Mouse (Mus musculus) thymus, adult 2 months (tissue): ENCODE results near the gene Olfr1048. TPM values are rescaled to one million over a fixed set of nuclear protein-coding genes. Genes with fewer than 3 reads are reported as not detected.
"Not testable (repeated sequence)": the region's sequence is repeated elsewhere in the genome, so short reads cannot be mapped to it uniquely, and the experiment has no call there.

Source experiments
- DNase-seq: peaks from one replicate; pipeline ENCODE4 v3.0.0; 2021
- H3K27ac ChIP-seq: fragments of 200-500 bp; 2 replicates; pipeline ENCODE4 v1.5.1; 2012; ENCODE audit warnings: low read length, control low read depth; ENCODE audit not compliant: control insufficient read depth, insufficient read depth
- H3K27me3 ChIP-seq: fragments of 200-500 bp; 2 replicates; pipeline ENCODE4 v1.6.1; 2012; ENCODE audit warnings: mild to moderate bottlenecking, low read length, moderate library complexity, mixed read lengths; ENCODE audit not compliant: control insufficient read depth, insufficient read depth
- H3K36me3 ChIP-seq: fragments of 200-500 bp; 2 replicates; pipeline ENCODE4 v1.6.1; 2012; ENCODE audit warnings: mild to moderate bottlenecking, low read length, moderate library complexity; ENCODE audit not compliant: control insufficient read depth, insufficient read depth
- H3K4me1 ChIP-seq: fragments of 200-500 bp; replicated peaks from 2 replicates; pipeline ENCODE4 v1.6.1; 2012; ENCODE audit warnings: low read length; ENCODE audit not compliant: control insufficient read depth, insufficient read depth
- H3K4me3 ChIP-seq: fragments of 200-500 bp; 2 replicates; pipeline ENCODE4 v1.5.1; 2012; ENCODE audit warnings: mild to moderate bottlenecking, low read length, control low read depth, moderate library complexity; ENCODE audit not compliant: control insufficient read depth, insufficient read depth
- CTCF ChIP-seq: fragments of 200-500 bp; IDR thresholded peaks from 2 replicates; pipeline ENCODE4 v1.5.1; 2012; ENCODE audit warnings: mild to moderate bottlenecking, control low read depth, low read length, moderate library complexity, borderline replicate concordance; ENCODE audit not compliant: control insufficient read depth, poor library complexity, insufficient read depth; ENCODE audit errors: extremely low read depth
- POLR2A ChIP-seq: fragments of 200-500 bp; IDR thresholded peaks from 2 replicates; pipeline ENCODE4 v1.6.1; 2012; ENCODE audit warnings: mild to moderate bottlenecking, low read length, control low read depth, moderate library complexity; ENCODE audit not compliant: control insufficient read depth, poor library complexity, insufficient read depth; ENCODE audit errors: extremely low read depth
- WGBS: fragments of 180-500 bp; shearing (Covaris S2); methylation state at CpG from one replicate; pipeline ENCODE4 v1.1.7; 2018; 5-methylcytosine and 5-hydroxymethylcytosine counted together
- polyA plus RNA-seq: library from polyadenylated mRNA; depleted of rRNA; stranded (reverse); fragments of >200 nt; gene quantifications from 2 replicates; pipeline ENCODE4 v1.2.3, GENCODE M21; 2012; rRNA removed

Olfr1048 gene
- not detected in 2 replicates for polyA plus RNA-seq

GRCm38 (mm10) chr2:86240189-86240588 is at the start of gene Olfr1048:
Gene Olfr1048 (minus strand): TSS chr2:86240289.
- Histone ChIP-seq H3K27ac (no peak within 1 kb of the TSS), H3K36me3 (no peaks in the 10 kb centered on the region), H3K4me1 (no peaks in the 10 kb centered on the region), H3K27me3 (no peaks in the 10 kb centered on the region), H3K4me3 (no peak within 1 kb of the TSS)
- TF ChIP-seq CTCF = no peak
- TF ChIP-seq POLR2A = no peak
- DNase-seq = no peak

DNA sequence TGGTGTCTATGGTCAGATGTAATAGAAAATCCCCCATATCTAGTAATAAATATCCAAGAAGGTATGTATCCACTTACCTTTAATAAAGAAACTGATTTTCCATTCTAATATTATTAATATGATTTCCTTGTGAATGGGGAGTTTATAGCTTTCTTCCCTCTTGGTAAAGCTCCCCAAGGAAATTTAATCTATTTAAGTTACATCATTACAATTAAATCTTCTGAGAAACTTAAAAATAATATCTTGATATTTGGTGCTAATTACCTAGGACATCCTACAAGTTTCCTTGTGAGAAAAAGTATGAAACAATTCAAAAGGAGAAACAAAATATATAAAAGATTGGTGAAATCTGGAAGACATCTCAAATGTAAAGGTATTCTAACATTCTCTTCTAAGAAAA is 38.9 kb upstream of the Olfr1048 start, which contains the start of gene Olfr1051:
Olfr1051 (minus strand) TSS at position 101 of the 400 bp plus-strand sequence.
- not testable (repeated sequence) for H3K36me3 ChIP-seq, H3K27ac ChIP-seq, H3K27me3 ChIP-seq, H3K4me3 ChIP-seq, H3K4me1 ChIP-seq, DNase-seq

DNA sequence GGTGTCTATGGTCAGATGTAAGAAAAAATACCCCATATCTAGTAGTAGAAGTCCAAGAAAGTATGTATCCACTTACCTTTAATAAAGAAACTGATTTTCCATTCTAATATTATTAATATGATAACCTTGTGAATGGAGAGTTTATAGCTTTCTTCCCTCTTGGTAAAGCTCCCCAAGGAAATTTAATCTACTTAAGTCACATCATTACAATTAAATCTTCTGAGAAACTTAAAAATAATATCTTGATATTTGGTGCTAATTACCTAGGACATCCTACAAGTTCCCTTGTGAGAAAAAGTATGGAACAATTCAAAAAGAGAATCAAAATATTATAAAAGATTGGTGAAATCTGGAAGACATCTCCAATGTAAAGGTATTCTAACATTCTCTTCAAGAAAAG is 18.1 kb upstream of the Olfr1048 start, which contains the start of gene Olfr1049:
Olfr1049 (minus strand) TSS at position 101 of the 400 bp plus-strand sequence.
- not testable (repeated sequence) for H3K4me3 ChIP-seq, H3K36me3 ChIP-seq, H3K27ac ChIP-seq, DNase-seq, H3K27me3 ChIP-seq, H3K4me1 ChIP-seq

DNA sequence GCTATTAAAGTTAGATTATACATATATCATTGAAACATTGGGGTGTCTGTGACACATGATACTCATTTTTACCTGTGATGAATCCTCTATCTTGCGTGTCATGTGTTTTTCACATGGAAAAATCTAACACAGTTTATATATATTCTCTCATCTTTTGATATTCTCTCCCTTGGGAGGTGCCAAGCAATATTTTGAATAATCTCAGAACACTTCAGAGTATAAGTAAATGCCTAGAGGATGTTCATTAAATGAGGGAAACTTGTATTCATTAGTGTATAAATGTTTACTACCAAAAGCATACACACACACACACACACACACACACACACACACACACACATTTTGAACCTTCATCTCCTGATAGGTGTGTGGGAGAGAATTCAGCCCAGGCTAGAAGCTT is 8.8 kb downstream of the Olfr1048 start, which contains the start of gene Olfr1047:
Olfr1047 (minus strand) TSS at position 101 of the 400 bp plus-strand sequence.
- Histone ChIP-seq H3K4me3 (no peak within 1 kb of the TSS), H3K27ac (no peak within 1 kb of the TSS), H3K36me3 (no peaks in the 10 kb centered on the region), H3K4me1 (no peaks in the 10 kb centered on the region), H3K27me3 (no peaks in the 10 kb centered on the region)
- DNase-seq = no peak
- TF ChIP-seq CTCF = no peak
- TF ChIP-seq POLR2A = no peak
- WGBS = 92% methylated on average over 1 of the region's 1 CpGs

DNA sequence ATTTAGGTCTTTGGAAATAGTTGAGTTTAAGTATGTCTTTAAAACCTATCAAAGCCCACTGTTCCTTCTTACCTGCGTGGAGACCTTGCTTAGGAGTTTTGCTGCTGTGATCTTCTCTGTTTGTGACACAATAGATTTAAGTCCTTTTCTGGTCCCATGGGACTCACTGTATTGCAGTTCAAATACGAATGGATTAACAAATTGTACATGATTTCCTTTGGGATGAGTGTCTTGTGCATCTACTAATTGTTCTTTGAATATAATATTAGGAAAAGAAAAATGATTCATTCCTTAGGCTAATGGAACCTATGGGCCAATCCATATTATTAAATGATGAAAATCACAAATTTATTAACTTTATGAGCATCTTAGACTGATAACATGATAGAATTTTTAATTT is 20.9 kb downstream of the Olfr1048 start, which contains the start of gene Olfr1046:
Olfr1046 (minus strand) TSS at position 101 of the 400 bp plus-strand sequence.
- no peak for TF ChIP-seq POLR2A
- TF ChIP-seq CTCF = no peak
- Histone ChIP-seq H3K36me3 (no peaks in the 10 kb centered on the region), H3K27ac (no peak within 1 kb of the TSS), H3K27me3 (no peaks in the 10 kb centered on the region), H3K4me1 (no peaks in the 10 kb centered on the region), H3K4me3 (no peak within 1 kb of the TSS)
- DNase-seq = no peak
- WGBS = 72% methylated on average over 2 of the region's 2 CpGs

DNA sequence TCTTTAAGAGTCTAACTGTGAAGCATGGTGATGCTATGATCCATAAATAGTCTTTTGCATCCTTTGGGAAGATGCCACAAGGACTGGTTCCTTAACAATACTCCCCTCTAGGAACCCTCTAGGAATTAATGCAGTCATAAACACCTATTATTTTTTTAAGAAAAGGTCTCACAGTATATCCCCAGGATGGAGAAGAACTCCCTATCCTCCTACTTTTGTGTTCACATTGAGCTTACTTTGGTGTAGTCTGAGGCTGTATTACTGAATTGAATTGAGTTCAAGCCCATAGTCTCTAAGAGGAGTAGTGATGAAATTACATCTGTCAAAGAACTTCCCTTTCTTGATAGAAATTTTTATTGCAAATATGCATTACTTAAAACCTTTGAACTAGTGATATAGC is 37.2 kb downstream of the Olfr1048 start, which contains the start of gene Olfr1045:
Olfr1045 (minus strand) TSS at position 101 of the 400 bp plus-strand sequence.
- no peaks in the 10 kb centered on the region for H3K36me3 ChIP-seq
- TF ChIP-seq CTCF = no peak
- no peak for TF ChIP-seq POLR2A
- no peak within 1 kb of the TSS for H3K27ac ChIP-seq

GRCm38 (mm10) chr2:86195863-86196262 is 44.2 kb downstream of the Olfr1048 start:
- Histone ChIP-seq H3K27ac (no peak overlapping the region), H3K36me3 (no peaks in the 10 kb centered on the region), H3K4me3 (no peak overlapping the region), H3K4me1 (no peaks in the 10 kb centered on the region), H3K27me3 (no peaks in the 10 kb centered on the region)
- TF ChIP-seq POLR2A (no peak), CTCF (no peak)
- WGBS = 59% methylated on average over 1 of the region's 1 CpGs
- no peak for DNase-seq

More for the DNA sequence above, 37.2 kb downstream of the Olfr1048 start, which contains the start of gene Olfr1045:
- H3K4me3 ChIP-seq = no peak within 1 kb of the TSS
- H3K4me1 ChIP-seq = no peaks in the 10 kb centered on the region
- no peak for DNase-seq
- no peaks in the 10 kb centered on the region for H3K27me3 ChIP-seq
